Mouse (Mus musculus): ENCODE data around the gene Rab25. TPM values are rescaled to one million over a fixed set of nuclear protein-coding genes. Genes with fewer than 3 reads are reported as not detected.

Rab25 gene
- polyA plus RNA-seq, 1 experiment from 2014 or later: not detected

DNA sequence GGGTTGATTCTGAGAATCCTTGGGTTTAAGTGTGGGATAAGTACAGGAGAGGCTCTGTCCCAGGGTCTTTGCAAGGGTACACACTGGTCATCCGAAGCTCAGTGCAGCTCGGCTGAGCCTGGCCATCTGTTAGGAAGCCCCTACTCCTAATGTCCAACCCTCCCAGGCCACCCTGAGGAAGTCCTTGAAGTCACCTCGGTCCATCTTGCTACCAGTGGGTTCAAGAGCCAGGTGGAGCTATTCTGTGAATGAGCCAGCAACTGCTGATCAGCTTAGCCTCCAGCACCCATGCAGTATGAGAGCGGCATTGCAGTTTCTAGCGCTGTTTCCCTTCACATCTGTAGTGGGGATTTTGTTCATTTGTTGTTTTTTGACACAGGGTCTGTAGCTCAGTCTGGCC is 8.0 kb downstream of the Rab25 start:
- H3K4me3 ChIP-seq (ENCODE audit: low read depth, low read length): 0 out of 2 replicates have a peak overlapping the region, but pooled peaks have one; percentile 4
- peak overlapping the region; percentile 62 for H3K27ac ChIP-seq (ENCODE audit: low read depth, low read length)
- peaks cover 48% of the 10 kb centered on the region for H3K4me1 ChIP-seq (ENCODE audit: control insufficient read depth, insufficient read depth, low read length)
- H3K9ac ChIP-seq (ENCODE audit: low read length): peak overlapping the region; percentile 42; the same call in 1 of the 2 replicates
- H3K27me3 ChIP-seq (replicated peaks; ENCODE audit: control insufficient read depth, insufficient read depth, low read length): no peaks in the 10 kb centered on the region
- ATAC-seq (no peak), DNase-seq (ENCODE audit: low spot score) (no peak)
- WGBS: 54% methylated on average over 5 of the region's 5 CpGs
- H3K4me2 ChIP-seq (ENCODE audit: low read length): peak overlapping the region; percentile 12; the same call in 1 of the 2 replicates
- no peaks in the 10 kb centered on the region for H3K9me3 ChIP-seq (replicated peaks; ENCODE audit: control insufficient read depth, low read length)
- H3K36me3 ChIP-seq (ENCODE audit: control insufficient read depth, insufficient read depth, low read length): peaks cover 58% of the 10 kb centered on the region

DNA sequence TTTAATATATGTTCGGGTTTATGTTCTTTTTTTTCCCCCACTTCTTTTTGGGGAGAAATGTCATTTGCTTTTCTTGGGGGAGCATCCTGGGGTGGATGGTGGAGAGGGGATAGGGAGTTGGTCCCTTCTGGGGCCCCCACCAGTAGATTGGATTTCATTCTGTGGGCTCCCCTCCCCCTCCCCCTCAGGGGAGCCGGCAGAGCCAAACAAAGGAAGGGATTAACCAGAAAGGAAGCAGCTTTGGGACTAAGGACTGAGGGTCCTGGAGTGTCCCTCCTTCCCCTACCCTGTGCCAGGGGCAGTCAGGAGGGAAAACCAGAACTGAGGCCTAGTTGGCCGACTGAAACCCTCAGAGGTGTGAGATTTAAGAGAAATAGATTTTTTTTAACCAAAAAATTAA is 8.7 kb downstream of the Rab25 start:
- Histone ChIP-seq H3K9me3 (replicated peaks; ENCODE audit: control insufficient read depth, low read length) (no peaks in the 10 kb centered on the region), H3K36me3 (ENCODE audit: control insufficient read depth, insufficient read depth, low read length) (peaks cover 65% of the 10 kb centered on the region), H3K27me3 (replicated peaks; ENCODE audit: control insufficient read depth, insufficient read depth, low read length) (no peaks in the 10 kb centered on the region), H3K4me2 (ENCODE audit: low read length) (peak overlapping the region; percentile 17; the same call in 1 of the 2 replicates), H3K4me1 (ENCODE audit: control insufficient read depth, insufficient read depth, low read length) (peaks cover 55% of the 10 kb centered on the region), H3K4me3 (ENCODE audit: low read depth, low read length) (no peak overlapping the region), H3K27ac (ENCODE audit: low read depth, low read length) (peak overlapping the region; percentile 46; the same call in 1 of the 2 replicates), H3K9ac (ENCODE audit: low read length) (peak overlapping the region; percentile 55; the same call in 1 of the 2 replicates)
- ATAC-seq (no peak), DNase-seq (ENCODE audit: low spot score) (peak; percentile 76)
- WGBS: under 1% methylated on average over 3 of the region's 3 CpGs

DNA sequence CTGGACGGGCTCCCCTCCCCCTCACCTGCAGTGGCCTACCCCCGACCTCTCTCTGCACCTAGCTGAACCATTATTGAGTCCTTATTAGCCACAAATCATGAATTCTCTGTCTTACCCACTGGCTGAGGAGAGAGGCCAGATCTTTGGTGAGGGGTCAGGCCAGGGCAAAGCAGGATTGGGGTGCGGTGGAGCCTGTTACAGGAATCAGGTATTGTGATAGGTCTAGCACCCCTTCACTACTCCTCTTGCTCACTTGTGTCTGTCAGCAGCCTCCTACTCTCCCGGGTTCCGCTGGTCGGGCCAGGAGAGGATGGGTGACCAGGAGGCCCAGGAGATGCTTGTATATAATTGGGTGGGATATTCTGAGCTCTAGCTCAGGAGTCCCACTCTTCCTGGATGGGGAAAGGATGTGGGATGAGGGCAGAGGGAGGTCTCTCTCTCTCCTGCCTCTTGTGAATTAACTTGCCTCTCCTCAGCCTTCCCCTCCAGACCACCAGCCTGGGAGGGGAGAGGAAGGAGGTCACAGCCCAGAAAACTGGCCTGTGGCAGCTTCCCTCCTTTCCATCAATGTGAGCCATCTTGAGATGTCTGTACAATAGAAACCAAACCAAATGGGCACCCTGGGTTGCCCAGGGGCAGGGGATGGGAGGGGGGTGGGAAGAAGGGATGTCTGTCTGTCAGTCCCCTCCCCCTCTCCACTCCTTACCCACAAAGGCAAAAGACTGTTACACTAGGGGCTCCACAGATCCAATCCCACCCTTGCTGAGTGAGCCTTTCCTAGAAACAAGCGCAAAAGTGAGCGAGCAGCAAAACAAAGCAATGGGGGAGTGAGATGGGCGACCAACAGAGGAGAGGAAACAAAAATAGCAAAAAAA is 9.6 kb downstream of the Rab25 start:
- 8% methylated on average over 9 of the region's 9 CpGs for WGBS
- H3K9me3 ChIP-seq (replicated peaks; ENCODE audit: control insufficient read depth, low read length): no peaks in the 10 kb centered on the region
- H3K36me3 ChIP-seq (ENCODE audit: control insufficient read depth, insufficient read depth, low read length): peaks cover 67% of the 10 kb centered on the region
- H3K4me2 ChIP-seq (ENCODE audit: low read length): peak overlapping the region; percentile 92
- no peak for ATAC-seq
- H3K9ac ChIP-seq (ENCODE audit: low read length): peak overlapping the region; percentile 51; the same call in 1 of the 2 replicates
- peaks cover 55% of the 10 kb centered on the region for H3K4me1 ChIP-seq (ENCODE audit: control insufficient read depth, insufficient read depth, low read length)
- DNase-seq (ENCODE audit: low spot score): no peak
- H3K4me3 ChIP-seq (ENCODE audit: low read depth, low read length): peak overlapping the region; percentile 8; the same call in 1 of the 2 replicates
- H3K27ac ChIP-seq (ENCODE audit: low read depth, low read length): peak overlapping the region; percentile 73
- no peaks in the 10 kb centered on the region for H3K27me3 ChIP-seq (replicated peaks; ENCODE audit: control insufficient read depth, insufficient read depth, low read length)

DNA sequence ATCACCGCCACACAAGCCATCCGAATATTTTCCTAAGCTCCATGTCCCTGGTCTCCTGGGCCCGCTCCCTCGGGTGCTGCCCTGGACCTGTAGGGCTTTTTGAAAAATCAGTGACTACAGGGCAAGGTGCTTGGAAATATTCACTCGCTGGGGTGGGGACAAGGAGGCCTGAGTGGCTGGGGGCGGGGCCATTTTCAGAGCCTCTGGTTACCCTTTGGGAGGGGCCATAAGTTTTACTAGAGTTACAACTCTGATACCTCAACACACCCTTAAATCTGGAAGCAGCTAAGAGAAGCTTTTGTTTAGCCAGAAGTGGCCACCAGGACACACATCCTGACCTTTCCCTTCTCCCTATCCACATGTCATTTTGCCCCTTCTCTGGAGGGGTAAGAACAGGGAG is 11.0 kb downstream of the Rab25 start:
- Histone ChIP-seq H3K27ac (ENCODE audit: low read depth, low read length) (peak overlapping the region; percentile 69; the same call in 1 of the 2 replicates), H3K27me3 (replicated peaks; ENCODE audit: control insufficient read depth, insufficient read depth, low read length) (no peaks in the 10 kb centered on the region), H3K4me1 (ENCODE audit: control insufficient read depth, insufficient read depth, low read length) (peaks cover 55% of the 10 kb centered on the region), H3K4me2 (ENCODE audit: low read length) (peak overlapping the region; percentile 92), H3K9ac (ENCODE audit: low read length) (peak overlapping the region; percentile 100), H3K36me3 (ENCODE audit: control insufficient read depth, insufficient read depth, low read length) (peaks cover 67% of the 10 kb centered on the region), H3K9me3 (replicated peaks; ENCODE audit: control insufficient read depth, low read length) (no peaks in the 10 kb centered on the region), H3K4me3 (ENCODE audit: low read depth, low read length) (peak overlapping the region; percentile 86)
- no peak for ATAC-seq
- DNase-seq (ENCODE audit: low spot score): no peak
- WGBS: 54% methylated on average over 6 of the region's 6 CpGs

DNA sequence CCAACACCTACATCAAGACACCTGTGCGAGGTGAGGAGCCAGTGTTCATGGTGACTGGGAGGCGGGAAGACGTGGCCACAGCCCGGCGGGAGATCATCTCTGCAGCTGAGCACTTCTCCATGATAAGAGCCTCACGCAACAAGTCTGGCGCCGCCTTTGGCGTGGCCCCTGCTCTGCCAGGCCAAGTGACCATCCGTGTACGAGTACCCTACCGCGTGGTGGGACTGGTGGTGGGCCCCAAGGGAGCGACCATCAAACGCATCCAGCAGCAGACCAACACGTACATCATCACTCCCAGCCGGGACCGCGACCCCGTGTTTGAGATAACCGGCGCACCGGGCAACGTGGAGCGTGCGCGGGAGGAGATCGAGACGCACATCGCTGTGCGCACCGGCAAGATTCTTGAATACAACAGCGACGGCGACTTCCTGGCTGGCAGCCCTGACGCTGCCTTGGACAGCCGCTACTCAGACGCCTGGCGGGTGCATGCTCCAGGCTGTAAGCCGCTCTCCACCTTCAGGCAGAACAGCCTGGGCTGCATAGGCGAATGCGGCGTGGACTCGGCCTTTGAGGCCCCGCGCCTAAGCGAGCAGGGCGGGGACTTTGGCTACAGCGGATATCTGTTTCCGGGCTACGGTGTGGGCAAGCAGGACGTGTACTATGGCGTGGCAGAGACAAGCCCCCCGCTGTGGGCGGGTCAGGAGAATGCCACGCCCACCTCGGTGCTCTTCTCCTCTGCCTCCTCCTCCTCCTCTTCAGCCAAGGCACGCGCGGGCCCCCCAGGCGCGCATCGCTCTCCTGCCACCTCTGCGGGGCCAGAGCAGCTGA is 11.8 kb downstream of the Rab25 start:
- Histone ChIP-seq H3K4me3 (ENCODE audit: low read depth, low read length) (peak overlapping the region; percentile 86), H3K4me2 (ENCODE audit: low read length) (peak overlapping the region; percentile 92), H3K4me1 (ENCODE audit: control insufficient read depth, insufficient read depth, low read length) (peaks cover 51% of the 10 kb centered on the region), H3K27me3 (replicated peaks; ENCODE audit: control insufficient read depth, insufficient read depth, low read length) (no peaks in the 10 kb centered on the region), H3K9ac (ENCODE audit: low read length) (peak overlapping the region; percentile 100), H3K9me3 (replicated peaks; ENCODE audit: control insufficient read depth, low read length) (no peaks in the 10 kb centered on the region), H3K36me3 (ENCODE audit: control insufficient read depth, insufficient read depth, low read length) (peaks cover 66% of the 10 kb centered on the region), H3K27ac (ENCODE audit: low read depth, low read length) (peak overlapping the region; percentile 69)
- peak; percentile 66 for DNase-seq (ENCODE audit: low spot score)
- no peak for ATAC-seq
- WGBS: 4% methylated on average over 58 of the region's 64 CpGs

DNA sequence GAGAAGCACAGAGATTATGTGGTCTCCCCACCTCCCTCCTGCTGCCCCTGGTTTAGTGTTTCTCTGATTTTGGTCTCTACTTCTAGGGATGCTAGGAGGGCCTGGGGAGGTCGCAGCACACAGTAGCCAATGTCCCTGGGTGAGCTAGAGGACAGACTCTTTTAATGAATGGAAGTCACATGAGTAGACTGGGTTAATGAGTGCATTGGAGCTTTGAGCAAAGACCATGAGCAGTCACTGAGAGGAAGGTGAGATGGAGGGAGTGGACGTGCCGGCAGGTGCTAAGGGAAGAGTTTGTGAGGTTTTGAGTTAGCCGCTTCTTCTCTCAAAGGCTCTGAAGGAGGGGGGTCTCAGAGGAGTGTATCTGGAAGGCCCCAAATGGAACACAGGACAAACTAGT is 12.6 kb downstream of the Rab25 start:
- ATAC-seq (no peak), DNase-seq (ENCODE audit: low spot score) (no peak)
- peak overlapping the region; percentile 99 for H3K27ac ChIP-seq (ENCODE audit: low read depth, low read length)
- peak overlapping the region; percentile 86 for H3K4me3 ChIP-seq (ENCODE audit: low read depth, low read length)
- 15% methylated on average over 4 of the region's 4 CpGs for WGBS
- peak overlapping the region; percentile 100 for H3K9ac ChIP-seq (ENCODE audit: low read length)
- H3K9me3 ChIP-seq (replicated peaks; ENCODE audit: control insufficient read depth, low read length): no peaks in the 10 kb centered on the region
- peaks cover 47% of the 10 kb centered on the region for H3K4me1 ChIP-seq (ENCODE audit: control insufficient read depth, insufficient read depth, low read length)
- H3K4me2 ChIP-seq (ENCODE audit: low read length): peak overlapping the region; percentile 92
- H3K36me3 ChIP-seq (ENCODE audit: control insufficient read depth, insufficient read depth, low read length): peaks cover 58% of the 10 kb centered on the region
- H3K27me3 ChIP-seq (replicated peaks; ENCODE audit: control insufficient read depth, insufficient read depth, low read length): no peaks in the 10 kb centered on the region

DNA sequence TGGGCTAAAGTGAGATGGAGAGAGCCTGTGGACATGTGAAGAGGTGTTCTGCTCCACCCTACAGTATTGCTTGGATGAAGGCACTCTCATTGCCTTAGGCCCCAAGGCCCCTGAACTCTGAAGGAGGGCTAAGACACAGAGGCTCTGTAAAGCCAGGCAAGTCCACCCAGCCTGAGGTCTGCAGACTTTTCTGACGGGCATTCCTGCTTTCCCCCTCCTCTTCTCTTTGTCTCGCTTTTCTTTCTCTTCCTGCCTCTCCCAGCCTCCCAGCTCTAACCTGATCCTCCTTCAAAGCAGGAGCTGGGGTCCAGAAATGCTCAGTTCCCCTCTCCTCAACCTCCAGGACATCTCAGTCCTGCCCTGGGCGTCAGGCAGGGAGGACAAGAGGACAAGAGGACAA is 13.1 kb downstream of the Rab25 start:
- peak overlapping the region; percentile 92 for H3K4me2 ChIP-seq (ENCODE audit: low read length)
- H3K9me3 ChIP-seq (replicated peaks; ENCODE audit: control insufficient read depth, low read length): no peaks in the 10 kb centered on the region
- no peaks in the 10 kb centered on the region for H3K27me3 ChIP-seq (replicated peaks; ENCODE audit: control insufficient read depth, insufficient read depth, low read length)
- H3K9ac ChIP-seq (ENCODE audit: low read length): peak overlapping the region; percentile 100
- H3K36me3 ChIP-seq (ENCODE audit: control insufficient read depth, insufficient read depth, low read length): peaks cover 53% of the 10 kb centered on the region
- ATAC-seq: no peak
- peak overlapping the region; percentile 86 for H3K4me3 ChIP-seq (ENCODE audit: low read depth, low read length)
- peaks cover 46% of the 10 kb centered on the region for H3K4me1 ChIP-seq (ENCODE audit: control insufficient read depth, insufficient read depth, low read length)
- peak overlapping the region; percentile 99 for H3K27ac ChIP-seq (ENCODE audit: low read depth, low read length)
- no peak for DNase-seq (ENCODE audit: low spot score)
- WGBS: 5% methylated on average over 3 of the region's 3 CpGs

DNA sequence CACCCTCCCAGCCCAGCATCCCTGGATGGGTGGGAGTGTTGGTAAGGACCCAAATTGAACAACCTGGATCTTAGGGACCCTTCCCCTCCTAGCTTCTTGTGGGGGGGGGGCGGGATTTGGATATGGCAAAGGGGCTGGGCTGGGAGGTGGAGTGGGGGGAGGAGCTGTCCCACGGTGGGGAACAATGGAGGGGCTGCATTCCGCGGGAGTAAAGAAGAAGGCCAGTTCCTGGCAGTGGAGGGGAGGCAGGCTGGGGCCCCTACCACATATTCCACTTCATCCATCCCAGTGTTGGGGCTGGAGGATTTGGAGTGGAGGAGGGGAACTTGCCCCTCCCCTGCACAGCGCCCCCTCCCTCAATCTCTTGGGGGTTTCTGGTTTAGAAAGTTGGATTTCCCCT is 14.4 kb downstream of the Rab25 start:
- DNase-seq (ENCODE audit: low spot score): no peak

More for the DNA sequence above, 14.4 kb downstream of the Rab25 start:
- no peaks in the 10 kb centered on the region for H3K9me3 ChIP-seq (replicated peaks; ENCODE audit: control insufficient read depth, low read length)
- H3K36me3 ChIP-seq (ENCODE audit: control insufficient read depth, insufficient read depth, low read length): peaks cover 44% of the 10 kb centered on the region
- H3K4me2 ChIP-seq (ENCODE audit: low read length): peak overlapping the region; percentile 92
- peak overlapping the region; percentile 100 for H3K9ac ChIP-seq (ENCODE audit: low read length)
- H3K27me3 ChIP-seq (replicated peaks; ENCODE audit: control insufficient read depth, insufficient read depth, low read length): no peaks in the 10 kb centered on the region
- 2% methylated on average over 4 of the region's 5 CpGs for WGBS
- ATAC-seq: peak; percentile 0; the same call in 1 of the 2 replicates
- H3K4me1 ChIP-seq (ENCODE audit: control insufficient read depth, insufficient read depth, low read length): peaks cover 55% of the 10 kb centered on the region
- H3K27ac ChIP-seq (ENCODE audit: low read depth, low read length): peak overlapping the region; percentile 99
- H3K4me3 ChIP-seq (ENCODE audit: low read depth, low read length): peak overlapping the region; percentile 86
